Mouse (Mus musculus): ENCODE measurements around the gene Senp5. TPM values are rescaled to one million over a fixed set of nuclear protein-coding genes. Genes with fewer than 3 reads are reported as not detected.

The Senp5 gene
- polyA plus RNA-seq (2014; fragmentation: Illumina TruSeq; extraction: RNeasy Lipid Tissue Mini Kit (QIAGEN cat#74804); ENCODE audit: low read depth, low replicate concordance) = 24.6 TPM

GRCm38 (mm10) chr16:32002509-32003477, at the start of gene Senp5:
Gene Senp5 (minus strand): TSS chr16:32003287.

GRCm38 (mm10) chr16:31948345-31948774, 54.7 kb downstream of the Senp5 start, which contains the start of the genes 0610012G03Rik and Ncbp2:
Gene 0610012G03Rik (minus strand): TSS chr16:31948494.
Gene Ncbp2 (plus strand): TSS chr16:31948513.

GRCm38 (mm10) chr16:31933751-31934549, 69.1 kb downstream of the Senp5 start, which contains the start of gene Pigz:
Gene Pigz (plus strand): TSS chr16:31933851.

Other genes with a start within 250 kb of the Senp5 start
- gene Meltf, start 124.5 kb downstream of the Senp5 start, polyA plus RNA-seq (2014; fragmentation: Illumina TruSeq; extraction: RNeasy Lipid Tissue Mini Kit (QIAGEN cat#74804); ENCODE audit: low read depth, low replicate concordance) = not detected
- gene Pigz, start 69.4 kb downstream of the Senp5 start, polyA plus RNA-seq (2014; fragmentation: Illumina TruSeq; extraction: RNeasy Lipid Tissue Mini Kit (QIAGEN cat#74804); ENCODE audit: low read depth, low replicate concordance) = not detected
- 4.9 TPM for gene 0610012G03Rik, start 54.8 kb downstream of the Senp5 start, polyA plus RNA-seq (2014; fragmentation: Illumina TruSeq; extraction: RNeasy Lipid Tissue Mini Kit (QIAGEN cat#74804); ENCODE audit: low read depth, low replicate concordance)
- gene Ncbp2, start 54.8 kb downstream of the Senp5 start, polyA plus RNA-seq (2014; fragmentation: Illumina TruSeq; extraction: RNeasy Lipid Tissue Mini Kit (QIAGEN cat#74804); ENCODE audit: low read depth, low replicate concordance) = 69.7 TPM
- 76.3 TPM for gene Pak2, start 76.1 kb upstream of the Senp5 start, polyA plus RNA-seq (2014; fragmentation: Illumina TruSeq; extraction: RNeasy Lipid Tissue Mini Kit (QIAGEN cat#74804); ENCODE audit: low read depth, low replicate concordance)
- gene Pigx, start 96.5 kb upstream of the Senp5 start, polyA plus RNA-seq (2014; fragmentation: Illumina TruSeq; extraction: RNeasy Lipid Tissue Mini Kit (QIAGEN cat#74804); ENCODE audit: low read depth, low replicate concordance) = 86.6 TPM
- gene Cep19, start 96.5 kb upstream of the Senp5 start, polyA plus RNA-seq (2014; fragmentation: Illumina TruSeq; extraction: RNeasy Lipid Tissue Mini Kit (QIAGEN cat#74804); ENCODE audit: low read depth, low replicate concordance) = 36.8 TPM
- gene Nrros, start 162.3 kb upstream of the Senp5 start, polyA plus RNA-seq (2014; fragmentation: Illumina TruSeq; extraction: RNeasy Lipid Tissue Mini Kit (QIAGEN cat#74804); ENCODE audit: low read depth, low replicate concordance) = 0.40 TPM
- gene Bex6, start 176.5 kb upstream of the Senp5 start, polyA plus RNA-seq (2014; fragmentation: Illumina TruSeq; extraction: RNeasy Lipid Tissue Mini Kit (QIAGEN cat#74804); ENCODE audit: low read depth, low replicate concordance) = not detected
- gene Fbxo45, start 243.9 kb upstream of the Senp5 start, polyA plus RNA-seq (2014; fragmentation: Illumina TruSeq; extraction: RNeasy Lipid Tissue Mini Kit (QIAGEN cat#74804); ENCODE audit: low read depth, low replicate concordance) = 17.9 TPM
- gene Wdr53, start 243.9 kb upstream of the Senp5 start, polyA plus RNA-seq (2014; fragmentation: Illumina TruSeq; extraction: RNeasy Lipid Tissue Mini Kit (QIAGEN cat#74804); ENCODE audit: low read depth, low replicate concordance) = 7.8 TPM

All from kidney, adult 10 weeks (tissue).